Mouse (Mus musculus) myocyte (in vitro differentiated cells): ENCODE data around the gene Guca2a.

Source experiments
- E2F4 ChIP-seq: IDR thresholded peaks from one replicate; pipeline ENCODE4 v1.6.1; 2011; ENCODE audit warnings: mild to moderate bottlenecking, control low read depth, moderate library complexity; ENCODE audit not compliant: insufficient read depth
- MYOD1 ChIP-seq, 3 experiments: IDR thresholded peaks; one replicate each; pipeline ENCODE4 v1.6.1; 2011; ENCODE audit warnings: control low read depth in 2 of 3, low read depth in 2 of 3, mild to moderate bottlenecking in 2 of 3, moderate library complexity in 1 of 3; ENCODE audit not compliant: insufficient read length in 2 of 3, control insufficient read depth in 1 of 3
- POLR2A ChIP-seq: IDR thresholded peaks from one replicate; pipeline ENCODE4 v1.6.1; 2011; ENCODE audit warnings: low read depth, mild to moderate bottlenecking, control low read depth, moderate library complexity; ENCODE audit not compliant: insufficient read length
- POLR2AphosphoS2 ChIP-seq: IDR thresholded peaks from one replicate; pipeline ENCODE4 v1.6.1; 2011; ENCODE audit warnings: low read depth, control low read depth; ENCODE audit not compliant: insufficient read length
- SRF ChIP-seq: IDR thresholded peaks from one replicate; pipeline ENCODE4 v1.6.1; 2011; ENCODE audit warnings: low read depth; ENCODE audit not compliant: control insufficient read depth, insufficient read length
- USF1 ChIP-seq: IDR thresholded peaks from one replicate; pipeline ENCODE4 v1.6.1; 2011; ENCODE audit warnings: low read depth, mild to moderate bottlenecking, control low read depth, moderate library complexity

- TF ChIP-seq POLR2AphosphoS2 (no peak), E2F4 (no peak), POLR2A (no peak), MYOD1 (IDR thresholded peaks at IDR 0.05; ENCODE audit: control insufficient read depth in 1 of 3, insufficient read length in 2 of 3, low read depth in 2 of 3) (no peak), SRF (no peak), USF1 (no peak)
Observed at GRCm38 (mm10) chr4:119642666-119643065, 5.2 kb downstream of the Guca2a start.
